Mouse (Mus musculus): Measurements from ENCODE around the gene Ackr2. TPM values are rescaled to one million over a fixed set of nuclear protein-coding genes. Genes with fewer than 3 reads are reported as not detected.

Ackr2 gene
- 0.46 and 0.80 TPM in 2 replicates for polyA plus RNA-seq (2015; fragmentation: Nextera tagmentation; extraction: Ambion mirVana)

- Histone ChIP-seq H3K4me3 (replicated peaks) (no peak within 1 kb of the TSS), H3K4me1 (replicated peaks) (0 out of 2 replicates have a peak, but pooled peaks cover 3% of the 10 kb centered on the region), H3K36me3 (no peaks in the 10 kb centered on the region), H3K27ac (peak within 1 kb of the TSS; percentile 42; the same call in 1 of the 2 replicates), H3K9me3 (no peaks in the 10 kb centered on the region), H3K27me3 (replicated peaks) (no peaks in the 10 kb centered on the region), H3K4me2 (replicated peaks) (no peak within 1 kb of the TSS), H3K9ac (no peak within 1 kb of the TSS)
- WGBS: 73% methylated on average over 9 of the region's 9 CpGs
- ATAC-seq: no peak
These were observed at the start of gene Ackr2 for GRCm38 (mm10) chr9:121898245-121898644. Gene Ackr2 (plus strand): TSS chr9:121898355.

GRCm38 (mm10) chr9:121854246-121854645, 43.9 kb upstream of the Ackr2 start:
- Histone ChIP-seq H3K4me2 (replicated peaks) (no peak overlapping the region), H3K9ac (no peak overlapping the region), H3K27ac (no peak overlapping the region), H3K4me3 (replicated peaks) (no peak overlapping the region), H3K36me3 (no peaks in the 10 kb centered on the region), H3K4me1 (replicated peaks) (0 out of 2 replicates have a peak, but pooled peaks cover 3% of the 10 kb centered on the region), H3K27me3 (replicated peaks) (no peaks in the 10 kb centered on the region), H3K9me3 (no peaks in the 10 kb centered on the region)
- WGBS: 86% methylated on average over 3 of the region's 3 CpGs
- no peak for ATAC-seq

GRCm38 (mm10) chr9:121856649-121857416, 41.3 kb upstream of the Ackr2 start:
- Histone ChIP-seq H3K9me3 (no peaks in the 10 kb centered on the region), H3K9ac (peak overlapping the region; percentile 84), H3K36me3 (no peaks in the 10 kb centered on the region), H3K4me3 (replicated peaks) (peak overlapping the region; percentile 88), H3K27ac (peak overlapping the region; percentile 98), H3K27me3 (replicated peaks) (no peaks in the 10 kb centered on the region), H3K4me1 (replicated peaks) (0 out of 2 replicates have a peak, but pooled peaks cover 3% of the 10 kb centered on the region), H3K4me2 (replicated peaks) (peak overlapping the region; percentile 74)
- ATAC-seq: peak; percentile 61
- 1% methylated on average over 39 of the region's 39 CpGs for WGBS

- WGBS: under 1% methylated on average over 70 of the region's 70 CpGs
- ATAC-seq: peak; percentile 99
- no peaks in the 10 kb centered on the region for H3K36me3 ChIP-seq
These were observed 40.5 kb upstream of the Ackr2 start for GRCm38 (mm10) chr9:121857474-121858152.

GRCm38 (mm10) chr9:121858153-121858488, 40.0 kb upstream of the Ackr2 start, which contains the start of gene Higd1a:
Gene Higd1a (minus strand): TSS chr9:121858362.
- no peaks in the 10 kb centered on the region for H3K9me3 ChIP-seq
- peak within 1 kb of the TSS; percentile 74 for H3K4me2 ChIP-seq (replicated peaks)
- H3K9ac ChIP-seq: peak within 1 kb of the TSS; percentile 84
- peak within 1 kb of the TSS; percentile 88 for H3K4me3 ChIP-seq (replicated peaks)
- H3K36me3 ChIP-seq: no peaks in the 10 kb centered on the region
- WGBS: 7% methylated on average over 6 of the region's 6 CpGs
- 0 out of 2 replicates have a peak, but pooled peaks cover 3% of the 10 kb centered on the region for H3K4me1 ChIP-seq (replicated peaks)
- no peak for ATAC-seq
- no peaks in the 10 kb centered on the region for H3K27me3 ChIP-seq (replicated peaks)
- peak within 1 kb of the TSS; percentile 98 for H3K27ac ChIP-seq

More at GRCm38 (mm10) chr9:121857474-121858152, 40.5 kb upstream of the Ackr2 start:
- Histone ChIP-seq H3K4me2 (replicated peaks) (peak overlapping the region; percentile 74), H3K27me3 (replicated peaks) (no peaks in the 10 kb centered on the region), H3K4me3 (replicated peaks) (peak overlapping the region; percentile 88), H3K4me1 (replicated peaks) (0 out of 2 replicates have a peak, but pooled peaks cover 3% of the 10 kb centered on the region), H3K9ac (peak overlapping the region; percentile 84), H3K9me3 (no peaks in the 10 kb centered on the region), H3K27ac (peak overlapping the region; percentile 98)

- H3K4me1 ChIP-seq (replicated peaks): peaks cover 3% of the 10 kb centered on the region; the same call in 1 of the 2 replicates
- no peak overlapping the region for H3K4me2 ChIP-seq (replicated peaks)
- no peaks in the 10 kb centered on the region for H3K9me3 ChIP-seq
- no peak overlapping the region for H3K9ac ChIP-seq
- WGBS: 95% methylated on average over 2 of the region's 2 CpGs
- H3K27ac ChIP-seq: no peak overlapping the region
- H3K27me3 ChIP-seq (replicated peaks): no peaks in the 10 kb centered on the region
- ATAC-seq: no peak
- no peaks in the 10 kb centered on the region for H3K36me3 ChIP-seq
- no peak overlapping the region for H3K4me3 ChIP-seq (replicated peaks)
These were observed 38.8 kb upstream of the Ackr2 start for GRCm38 (mm10) chr9:121859345-121859744.

- Histone ChIP-seq H3K27me3 (replicated peaks) (no peaks in the 10 kb centered on the region), H3K9me3 (no peaks in the 10 kb centered on the region), H3K4me1 (replicated peaks) (peaks cover 7% of the 10 kb centered on the region; the same call in 1 of the 2 replicates), H3K4me3 (replicated peaks) (no peak overlapping the region), H3K4me2 (replicated peaks) (no peak overlapping the region), H3K36me3 (no peaks in the 10 kb centered on the region), H3K27ac (no peak overlapping the region), H3K9ac (no peak overlapping the region)
- ATAC-seq: no peak
- 82% methylated on average over 2 of the region's 2 CpGs for WGBS
These were observed 37.2 kb upstream of the Ackr2 start for GRCm38 (mm10) chr9:121860921-121861320.

- H3K9me3 ChIP-seq: no peaks in the 10 kb centered on the region
- WGBS: 40% methylated on average over 4 of the region's 4 CpGs
- no peak overlapping the region for H3K4me3 ChIP-seq (replicated peaks)
- no peaks in the 10 kb centered on the region for H3K36me3 ChIP-seq
- peaks cover 4% of the 10 kb centered on the region for H3K4me1 ChIP-seq (replicated peaks)
- H3K27ac ChIP-seq: no peak overlapping the region
- H3K4me2 ChIP-seq (replicated peaks): no peak overlapping the region
- H3K9ac ChIP-seq: no peak overlapping the region
- no peaks in the 10 kb centered on the region for H3K27me3 ChIP-seq (replicated peaks)
- ATAC-seq: no peak
These were observed 33.3 kb upstream of the Ackr2 start for GRCm38 (mm10) chr9:121864837-121865236.

- Histone ChIP-seq H3K27me3 (replicated peaks) (no peaks in the 10 kb centered on the region), H3K4me3 (replicated peaks) (no peak overlapping the region), H3K36me3 (no peaks in the 10 kb centered on the region), H3K4me2 (replicated peaks) (no peak overlapping the region), H3K9ac (no peak overlapping the region), H3K27ac (peak overlapping the region; percentile 13; the same call in 1 of the 2 replicates), H3K9me3 (no peaks in the 10 kb centered on the region), H3K4me1 (replicated peaks) (peaks cover 5% of the 10 kb centered on the region)
- no peak for ATAC-seq
- WGBS: 35% methylated on average over 3 of the region's 3 CpGs
These were observed 32.6 kb upstream of the Ackr2 start for GRCm38 (mm10) chr9:121865425-121866008.

GRCm38 (mm10) chr9:121867632-121868031, 30.5 kb upstream of the Ackr2 start:
- Histone ChIP-seq H3K4me3 (replicated peaks) (no peak overlapping the region), H3K9me3 (no peaks in the 10 kb centered on the region), H3K27me3 (replicated peaks) (no peaks in the 10 kb centered on the region), H3K4me2 (replicated peaks) (no peak overlapping the region), H3K9ac (no peak overlapping the region), H3K27ac (peak overlapping the region; percentile 60), H3K36me3 (no peaks in the 10 kb centered on the region), H3K4me1 (replicated peaks) (peaks cover 9% of the 10 kb centered on the region)
- 52% methylated on average over 6 of the region's 6 CpGs for WGBS
- peak; percentile 46 for ATAC-seq

GRCm38 (mm10) chr9:121868236-121868635, 29.9 kb upstream of the Ackr2 start:
- no peaks in the 10 kb centered on the region for H3K27me3 ChIP-seq (replicated peaks)
- H3K27ac ChIP-seq: 0 out of 2 replicates have a peak overlapping the region, but pooled peaks have one; percentile 1
- peaks cover 9% of the 10 kb centered on the region for H3K4me1 ChIP-seq (replicated peaks)
- no peaks in the 10 kb centered on the region for H3K9me3 ChIP-seq
- 0 out of 2 replicates have a peak, but pooled peaks have one; percentile 29 for ATAC-seq
- H3K4me3 ChIP-seq (replicated peaks): no peak overlapping the region
- WGBS: 50% methylated on average over 6 of the region's 6 CpGs
- no peaks in the 10 kb centered on the region for H3K36me3 ChIP-seq
- H3K4me2 ChIP-seq (replicated peaks): no peak overlapping the region
- no peak overlapping the region for H3K9ac ChIP-seq

GRCm38 (mm10) chr9:121869432-121869831, 28.7 kb upstream of the Ackr2 start:
- WGBS: 82% methylated on average over 5 of the region's 5 CpGs
- Histone ChIP-seq H3K27me3 (replicated peaks) (no peaks in the 10 kb centered on the region), H3K4me2 (replicated peaks) (no peak overlapping the region), H3K27ac (no peak overlapping the region), H3K36me3 (no peaks in the 10 kb centered on the region), H3K4me1 (replicated peaks) (peaks cover 9% of the 10 kb centered on the region), H3K9ac (no peak overlapping the region), H3K4me3 (replicated peaks) (no peak overlapping the region), H3K9me3 (no peaks in the 10 kb centered on the region)
- no peak for ATAC-seq

Data from intestine, embryonic 15.5 days (tissue).